Mouse (Mus musculus): ENCODE measurements around the gene Slc38a8.

The Slc38a8 gene

DNA sequence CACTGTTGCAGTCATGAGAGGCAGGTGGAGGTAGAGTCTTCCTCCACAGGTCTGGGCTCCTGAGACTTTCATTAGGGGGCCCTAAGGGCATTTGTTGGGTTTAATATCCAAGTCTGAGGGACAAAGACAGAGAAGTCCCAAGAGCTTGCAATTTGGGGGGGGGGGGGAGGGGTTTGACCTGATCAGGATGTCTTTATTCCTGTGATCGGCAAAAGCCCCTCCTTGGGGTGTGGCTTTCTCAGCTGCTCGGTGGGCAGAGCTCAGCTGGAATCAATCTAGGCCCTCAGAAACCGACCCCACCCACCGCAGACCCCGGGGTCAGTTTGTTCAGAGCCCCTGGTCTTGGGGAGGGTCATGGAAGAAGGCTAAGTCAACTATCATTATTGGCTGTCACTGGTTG lies at the start of gene Slc38a8:
Gene Slc38a8 (minus strand): TSS at position 101 of the 400 bp plus-strand sequence.
- no peak for DNase-seq (ENCODE audit: extremely low spot score, low spot score)

DNA sequence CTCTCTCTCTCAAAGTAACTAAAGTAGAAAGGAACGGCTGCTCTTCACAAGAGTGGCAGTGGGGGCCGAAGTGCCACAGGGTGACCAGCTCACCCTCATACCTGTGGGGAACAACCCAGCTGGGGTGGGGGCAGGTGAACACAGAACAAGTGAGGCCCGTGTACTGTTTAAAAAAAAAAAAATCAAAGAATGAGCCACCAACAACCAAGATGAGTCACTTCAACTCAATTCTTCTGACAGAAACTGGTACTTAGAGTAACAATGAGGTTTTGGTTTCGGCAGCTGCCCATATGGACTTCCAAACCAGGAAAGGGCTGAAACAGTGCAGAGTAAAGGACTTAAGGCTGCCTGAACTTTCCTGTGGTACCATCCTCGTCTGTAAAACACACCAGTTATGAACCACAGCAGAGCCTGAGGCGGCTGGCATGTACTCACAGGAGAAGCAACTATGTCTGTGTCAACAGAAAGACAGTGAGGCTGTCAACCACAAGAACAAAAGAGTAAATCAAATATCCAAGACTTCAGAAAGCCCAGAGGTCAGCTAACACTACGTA lies 47.1 kb upstream of the Slc38a8 start:
- no peak for DNase-seq (ENCODE audit: extremely low spot score, low spot score)

- no peak for DNase-seq (ENCODE audit: extremely low spot score, low spot score)
Measured at GRCm38 (mm10) chr8:119547019-119547691, 45.7 kb upstream of the Slc38a8 start.

GRCm38 (mm10) chr8:119545791-119546190 lies 44.3 kb upstream of the Slc38a8 start:
- DNase-seq (ENCODE audit: extremely low spot score, low spot score), result no peak

DNA sequence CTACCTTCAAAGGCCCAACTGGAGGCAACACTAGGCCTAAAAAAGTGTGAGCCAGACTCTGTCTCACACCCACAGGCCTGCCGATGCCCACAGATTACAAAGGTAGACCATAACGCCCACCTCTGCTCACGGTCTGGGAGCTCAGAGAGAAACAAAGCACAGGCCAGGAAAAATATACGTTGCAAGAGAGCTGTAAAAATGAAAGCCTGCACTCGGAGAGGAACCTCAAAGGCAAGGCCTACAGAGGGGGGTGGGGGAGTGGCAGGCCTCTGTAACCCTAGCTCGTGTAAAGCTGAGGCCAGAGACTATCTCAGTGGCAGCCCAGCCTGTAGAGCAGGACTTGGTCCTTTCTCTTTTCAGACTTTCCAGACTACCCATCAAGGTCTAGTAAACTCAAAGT lies 43.7 kb upstream of the Slc38a8 start:
- DNase-seq (ENCODE audit: extremely low spot score, low spot score), result no peak

GRCm38 (mm10) chr8:119544606-119545005 lies 43.1 kb upstream of the Slc38a8 start:
- no peak for DNase-seq (ENCODE audit: extremely low spot score, low spot score)

- no peak for DNase-seq (ENCODE audit: extremely low spot score, low spot score)
Measured at GRCm38 (mm10) chr8:119531973-119532372, 30.5 kb upstream of the Slc38a8 start.

DNA sequence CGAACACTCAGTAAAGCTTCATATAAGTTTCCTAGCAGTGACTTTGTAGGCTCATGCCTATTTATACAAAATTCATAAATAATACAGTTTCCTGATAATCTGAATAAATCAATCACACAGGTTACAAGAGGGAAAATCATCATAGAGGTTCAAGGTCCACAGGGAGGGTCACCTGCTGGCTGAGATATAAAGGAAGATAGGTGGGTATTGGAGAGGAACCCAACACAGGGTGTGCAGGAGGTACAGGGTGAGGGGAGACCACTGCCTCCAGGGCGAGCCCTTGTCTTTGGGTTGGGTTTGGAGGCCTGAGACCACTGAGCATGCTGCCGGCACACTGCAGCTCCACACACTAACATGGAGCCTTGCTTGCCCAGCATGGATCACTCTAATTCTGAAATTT lies 29.9 kb upstream of the Slc38a8 start:
- no peak for DNase-seq (ENCODE audit: extremely low spot score, low spot score)

- DNase-seq (ENCODE audit: extremely low spot score, low spot score), result no peak
Measured at GRCm38 (mm10) chr8:119530937-119531336, 29.4 kb upstream of the Slc38a8 start.

- DNase-seq (ENCODE audit: extremely low spot score, low spot score), result no peak
Measured at GRCm38 (mm10) chr8:119528762-119529161, 27.3 kb upstream of the Slc38a8 start.

- DNase-seq (ENCODE audit: extremely low spot score, low spot score), result no peak
Measured at GRCm38 (mm10) chr8:119520102-119520501, 18.6 kb upstream of the Slc38a8 start.

GRCm38 (mm10) chr8:119516674-119517073 lies 15.2 kb upstream of the Slc38a8 start:
- DNase-seq (ENCODE audit: extremely low spot score, low spot score), result no peak

DNA sequence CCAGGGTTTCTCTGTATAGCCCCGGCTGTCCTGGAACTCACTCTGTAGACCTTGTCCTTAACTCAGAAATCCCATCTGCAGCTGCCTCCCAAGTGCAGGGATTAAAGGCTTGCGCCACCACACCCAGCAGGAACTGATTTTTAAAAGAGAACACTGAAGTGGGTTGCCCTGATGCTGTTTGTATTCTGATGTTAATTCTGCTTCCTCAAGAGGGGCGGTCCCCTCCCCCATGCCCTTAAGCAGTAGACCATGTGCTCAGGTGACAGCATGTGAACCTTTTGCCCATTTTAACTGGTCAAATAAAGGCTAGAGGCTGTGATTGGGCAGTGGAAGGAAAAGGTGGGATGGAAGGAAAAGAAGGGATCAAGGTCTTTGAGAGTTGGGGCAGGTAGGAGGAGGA lies 14.3 kb upstream of the Slc38a8 start:
- no peak for DNase-seq (ENCODE audit: extremely low spot score, low spot score)

DNA sequence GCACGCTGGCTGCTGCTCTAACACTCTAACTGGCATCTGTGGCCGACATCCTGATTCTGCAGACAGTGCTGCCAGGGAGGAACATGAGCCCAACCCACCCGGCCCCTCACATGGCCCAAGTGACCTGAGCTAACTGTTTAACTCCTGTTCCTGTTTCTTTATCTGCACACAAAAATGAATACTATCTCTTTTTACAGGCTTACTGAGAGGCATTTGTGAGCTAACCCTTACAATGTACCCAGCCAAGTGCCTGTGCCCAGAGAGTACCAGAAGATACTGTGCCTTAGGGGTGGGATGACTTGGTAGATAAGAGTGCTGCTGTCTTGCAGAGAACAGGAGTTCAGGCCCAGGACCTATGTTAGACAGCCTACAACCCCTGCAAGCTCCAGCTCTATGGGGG lies 13.4 kb upstream of the Slc38a8 start:
- no peak for DNase-seq (ENCODE audit: extremely low spot score, low spot score)

- DNase-seq (ENCODE audit: extremely low spot score, low spot score), result no peak
Measured at GRCm38 (mm10) chr8:119513405-119513804, 11.9 kb upstream of the Slc38a8 start.

DNA sequence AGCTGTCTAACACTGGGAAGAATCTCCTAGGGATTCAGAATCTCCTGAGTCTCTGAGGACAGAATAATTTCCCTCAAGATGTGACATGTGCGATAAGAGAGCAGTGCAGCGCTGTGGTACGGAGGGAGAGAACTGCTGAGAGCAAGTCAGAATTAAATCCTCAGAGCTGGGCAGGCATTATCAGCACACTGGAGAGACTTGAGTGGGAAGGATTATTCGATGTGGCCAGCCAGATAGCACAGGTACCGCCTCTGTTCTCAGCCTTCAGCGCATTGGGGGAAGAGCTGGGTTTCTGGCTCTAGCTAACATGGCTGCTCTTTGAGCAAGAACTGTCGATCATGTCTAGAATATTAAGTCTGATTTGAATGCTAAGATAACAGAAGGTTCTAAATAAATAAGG lies 10.2 kb upstream of the Slc38a8 start:
- DNase-seq (ENCODE audit: extremely low spot score, low spot score), result no peak

DNA sequence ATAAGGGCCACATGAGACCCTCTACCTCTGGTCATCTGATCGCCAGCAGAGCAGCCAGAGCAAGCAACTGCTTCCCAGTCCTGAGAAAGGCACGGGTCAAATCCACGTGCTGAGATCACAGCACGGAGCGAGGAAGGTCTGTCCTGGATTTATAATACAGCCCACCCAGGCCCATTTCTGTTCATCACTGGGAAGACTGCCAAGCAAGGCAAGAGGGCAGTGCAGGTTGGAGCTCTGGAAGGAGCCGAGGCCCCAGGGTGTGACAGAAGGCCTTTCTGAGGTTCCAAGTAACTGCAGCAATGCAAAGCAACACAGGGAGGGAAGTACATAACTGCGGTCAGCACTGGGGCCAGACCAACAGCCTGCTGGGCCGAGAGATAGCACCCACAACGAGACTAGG lies 9.0 kb upstream of the Slc38a8 start:
- DNase-seq (ENCODE audit: extremely low spot score, low spot score), result no peak

DNA sequence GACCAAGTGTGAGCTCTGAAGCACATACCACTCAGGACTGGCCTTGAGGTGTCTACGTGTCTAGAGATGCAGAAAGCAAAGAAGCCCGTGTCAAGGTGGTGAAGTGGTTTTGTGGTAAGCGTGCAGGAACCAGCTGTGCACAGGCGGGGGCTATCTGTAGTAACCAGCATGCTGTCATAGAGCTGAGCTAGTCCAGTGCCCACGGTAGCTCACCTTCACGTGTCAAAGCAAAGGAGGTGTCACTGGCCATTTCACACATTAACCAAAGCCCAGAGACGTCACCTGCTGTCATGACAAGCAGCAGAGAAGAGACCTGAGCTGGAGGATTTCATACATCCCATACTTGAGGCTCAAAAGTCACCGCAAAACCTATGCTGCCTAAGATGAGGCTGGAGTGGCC lies 4.6 kb upstream of the Slc38a8 start:
- no peak for DNase-seq (ENCODE audit: extremely low spot score, low spot score)

- DNase-seq (ENCODE audit: extremely low spot score, low spot score), result no peak
Measured at GRCm38 (mm10) chr8:119505488-119505887, 4.0 kb upstream of the Slc38a8 start.

DNA sequence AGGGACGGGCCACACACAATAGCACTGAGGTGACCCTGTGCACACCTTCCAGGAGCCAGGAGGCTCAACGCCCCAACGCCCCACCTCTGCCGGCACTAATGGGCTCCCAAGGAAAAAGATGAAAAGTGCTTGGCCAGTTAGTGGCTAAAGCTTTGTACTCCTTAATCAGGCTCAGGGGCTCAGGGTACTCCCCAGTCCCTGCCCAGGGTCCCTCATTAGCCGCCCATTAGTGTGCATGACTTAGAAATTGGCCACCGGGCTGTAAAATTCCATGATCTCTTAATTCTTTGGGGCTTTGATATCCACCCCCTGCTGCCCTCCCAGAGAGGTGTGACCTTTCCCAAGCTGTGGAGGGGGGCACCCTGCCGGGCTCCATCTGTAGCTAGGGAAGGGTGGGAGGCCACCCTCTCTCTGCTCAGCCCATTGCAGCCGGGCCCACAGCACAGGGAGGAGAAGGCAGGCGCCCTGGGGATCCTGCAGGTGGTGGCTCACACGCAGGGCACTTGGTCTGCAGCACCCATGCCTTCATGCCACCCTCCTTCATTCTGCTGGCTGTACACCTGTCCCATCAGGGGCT lies 1.8 kb upstream of the Slc38a8 start:
- DNase-seq (ENCODE audit: extremely low spot score, low spot score), result no peak

GRCm38 (mm10) chr8:119502111-119502510 lies 613 bp upstream of the Slc38a8 start:
- DNase-seq (ENCODE audit: extremely low spot score, low spot score), result no peak

DNA sequence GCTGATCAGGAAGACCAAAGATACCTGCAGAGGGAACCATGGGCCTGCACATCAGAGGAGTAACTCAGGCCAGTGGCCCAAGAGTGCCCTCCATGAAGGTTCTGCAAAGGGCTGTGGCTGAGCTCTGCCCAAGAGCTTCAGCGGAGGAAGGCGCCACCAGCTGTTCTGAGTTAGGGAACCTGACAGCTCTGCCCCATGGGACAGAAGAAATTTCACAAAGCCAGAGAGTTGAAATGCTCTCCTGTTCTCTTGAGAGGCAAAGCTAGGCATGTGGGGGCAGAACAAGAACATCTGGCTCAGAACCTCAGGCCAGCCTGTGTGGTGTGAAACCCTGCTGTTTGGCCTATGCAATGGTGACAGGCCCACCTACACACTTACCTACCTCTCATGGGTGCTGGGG lies 1.7 kb downstream of the Slc38a8 start:
- no peak for DNase-seq (ENCODE audit: extremely low spot score, low spot score)

GRCm38 (mm10) chr8:119496848-119497247 lies 4.7 kb downstream of the Slc38a8 start:
- DNase-seq (ENCODE audit: extremely low spot score, low spot score), result no peak

All from neural tube, embryonic 10.5 days (tissue).